Mouse (Mus musculus) frontal cortex, postnatal 14 days (tissue): Measurements from ENCODE around the gene Actn2.

Source experiments
- DNase-seq, 2 experiments: peaks; one replicate each; pipeline ENCODE4 v3.0.0; 2022; ENCODE audit warnings: low spot score in 2 of 2

Gene Actn2

DNA sequence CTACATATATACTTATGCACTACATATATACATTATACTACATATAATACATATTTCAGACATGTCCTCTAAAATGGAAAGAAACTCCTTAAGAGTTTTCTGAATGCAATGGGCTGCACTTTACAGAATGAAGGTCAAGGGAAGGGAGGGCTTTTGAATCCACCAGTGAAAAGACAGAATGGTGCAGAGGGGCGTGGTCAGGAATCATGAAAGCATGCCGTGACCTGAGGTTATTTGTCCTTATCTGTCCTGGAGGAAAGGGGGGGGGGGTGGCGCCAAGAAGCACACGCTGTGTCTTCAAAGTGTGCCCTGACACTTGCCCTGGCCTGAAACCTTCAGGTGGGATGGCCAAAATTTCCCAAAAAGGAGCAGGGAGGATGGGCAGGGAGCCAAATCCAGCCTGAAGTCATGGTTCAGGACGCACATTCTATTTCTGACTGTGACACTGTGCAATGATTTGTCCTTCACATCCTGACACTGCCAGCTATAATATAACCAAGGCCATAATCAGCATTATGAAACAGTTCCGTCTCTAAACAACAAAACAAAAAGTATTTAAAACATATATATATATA, 23.3 kb downstream of the Actn2 start:
- DNase-seq, result no peak

DNA sequence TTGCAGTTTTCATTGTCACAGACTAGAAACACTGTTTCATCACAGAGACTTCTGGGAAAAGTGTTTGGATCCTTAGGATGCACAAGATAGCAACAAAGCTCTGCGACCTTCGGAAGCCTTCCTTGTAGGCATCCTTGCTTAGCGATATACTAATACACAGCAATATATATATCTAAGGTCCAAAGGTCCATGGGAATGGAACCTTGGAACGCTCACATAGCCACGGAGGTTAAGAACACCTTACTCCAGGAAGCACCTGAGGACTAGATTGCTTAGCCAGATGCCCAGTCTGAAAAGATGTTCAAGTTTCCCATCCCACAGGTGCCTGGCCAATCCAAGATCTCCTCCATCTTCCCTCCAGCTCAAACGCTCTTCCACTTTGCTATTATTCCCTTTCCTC, 26.4 kb downstream of the Actn2 start:
- DNase-seq, result no peak

DNA sequence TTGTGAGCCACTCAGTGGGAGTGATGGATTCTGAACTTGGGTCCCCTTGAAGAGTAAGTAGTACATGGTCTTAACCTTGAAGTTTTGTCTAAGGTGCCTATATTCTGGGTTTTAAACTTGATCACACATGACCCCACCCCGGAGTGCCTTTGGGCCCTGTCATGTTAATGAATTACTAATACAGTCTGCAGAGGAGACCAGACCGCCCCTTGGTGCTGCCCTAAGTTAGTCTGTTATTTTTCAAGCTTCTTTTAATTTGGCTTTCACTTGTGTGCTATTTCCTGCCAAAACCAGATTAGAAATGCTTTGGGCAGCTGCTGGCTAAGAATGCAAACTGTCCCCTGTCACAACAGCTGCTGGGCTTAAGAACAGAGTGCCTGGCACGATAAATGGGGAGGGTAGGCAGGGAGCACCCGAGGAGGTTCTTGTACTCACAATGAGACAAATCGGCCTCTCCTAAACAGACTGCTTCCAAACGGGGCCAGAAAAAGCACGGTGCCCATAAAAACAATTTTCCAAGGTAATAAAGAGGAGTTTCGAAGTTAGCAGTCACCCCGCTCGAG, 28.5 kb downstream of the Actn2 start:
- DNase-seq, result no peak

DNA sequence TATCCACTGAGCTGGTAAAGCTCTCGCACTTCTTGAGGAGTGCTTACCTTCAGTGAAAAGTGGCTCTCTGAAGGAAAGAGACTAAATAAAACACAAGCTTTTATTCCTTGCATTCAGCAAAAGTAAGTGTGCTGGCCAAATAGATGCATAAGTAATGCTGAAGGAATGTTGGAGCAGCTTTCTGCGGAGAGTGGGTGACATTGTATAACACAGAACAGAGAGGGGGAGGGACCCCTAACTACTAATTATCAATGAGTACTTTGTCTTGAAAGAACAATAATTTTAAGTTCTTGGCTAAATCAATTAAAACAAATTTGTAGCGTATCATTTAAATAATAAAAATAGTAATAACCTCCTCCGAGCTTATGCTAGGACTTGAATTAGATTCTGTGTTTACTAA, 29.2 kb downstream of the Actn2 start:
- DNase-seq, result no peak

DNA sequence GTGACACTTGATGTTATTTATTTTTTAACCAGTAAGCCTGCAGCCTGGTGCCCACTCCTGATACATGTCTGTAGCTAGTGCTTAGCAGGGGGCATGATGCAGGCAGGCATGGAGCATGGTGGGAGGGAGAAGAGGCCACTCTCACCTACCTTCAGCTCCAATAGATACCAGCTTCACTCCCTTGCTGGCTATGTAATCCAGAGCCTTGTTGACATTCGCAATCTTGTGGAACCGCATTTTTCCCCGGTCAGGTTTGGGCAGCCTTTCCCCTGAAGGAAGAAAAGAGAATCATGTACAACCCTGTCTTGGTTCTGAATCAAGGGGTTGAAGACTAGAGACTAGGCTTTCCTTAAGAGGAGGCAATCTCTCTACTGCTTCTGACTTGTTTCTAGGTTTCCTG, 31.1 kb downstream of the Actn2 start:
- no peak for DNase-seq

DNA sequence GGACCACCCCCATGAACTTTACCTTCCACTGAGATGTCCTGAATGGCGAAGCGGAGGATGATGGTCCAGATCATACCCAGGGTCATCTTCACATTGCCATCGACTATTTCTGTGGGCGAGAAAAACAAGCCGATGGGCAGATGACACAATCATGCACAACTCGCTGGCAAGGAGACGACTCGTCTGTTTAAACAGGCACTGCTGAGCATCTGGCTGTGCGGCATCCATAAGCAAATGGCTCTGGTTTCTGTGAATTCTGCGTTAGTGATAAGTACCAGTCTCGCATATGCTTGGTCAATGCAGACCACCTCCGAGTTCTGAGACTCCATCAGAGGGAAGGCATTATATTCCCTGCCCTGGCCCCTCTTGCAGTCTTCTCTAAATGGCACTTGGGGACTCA, 31.7 kb downstream of the Actn2 start:
- DNase-seq, result no peak

DNA sequence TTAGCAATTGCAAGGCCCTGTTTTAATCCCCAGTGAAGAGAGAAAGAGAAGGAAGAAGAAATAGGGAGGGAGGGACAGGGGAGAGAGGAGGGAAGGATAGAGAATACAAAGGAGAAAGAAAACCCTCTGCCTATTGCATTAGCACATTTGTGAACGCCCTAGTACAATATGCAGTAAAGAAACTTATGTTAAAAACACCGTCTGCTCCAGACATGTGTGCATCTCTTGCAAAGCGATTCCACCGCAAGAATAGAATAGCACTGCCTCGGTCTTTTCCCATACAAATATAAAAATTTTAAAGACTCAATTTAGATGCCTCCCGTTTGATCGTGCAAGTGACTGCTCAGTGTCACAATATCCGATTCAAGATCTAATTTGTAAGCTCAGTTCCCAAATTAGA, 32.1 kb downstream of the Actn2 start:
- DNase-seq, result no peak

DNA sequence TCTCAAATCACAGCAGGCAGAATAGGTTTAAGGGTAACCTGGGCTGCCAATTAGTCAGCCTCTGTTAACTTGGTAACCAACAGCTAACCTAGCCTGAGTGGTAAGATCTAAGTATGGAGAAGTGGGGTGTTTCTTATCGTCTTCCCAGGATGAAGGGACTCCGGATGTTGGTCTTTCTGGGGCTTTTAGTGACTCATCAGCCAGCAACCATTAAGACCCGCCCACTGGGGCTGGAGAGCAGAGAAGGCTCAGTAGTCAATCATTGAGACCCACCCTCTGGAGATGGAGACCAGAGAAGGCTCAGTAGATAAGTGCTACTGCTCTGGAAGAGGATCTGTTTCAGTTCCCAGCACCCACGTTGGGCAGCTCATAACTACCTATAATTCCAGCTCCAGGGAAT, 33.3 kb downstream of the Actn2 start:
- no peak for DNase-seq

DNA sequence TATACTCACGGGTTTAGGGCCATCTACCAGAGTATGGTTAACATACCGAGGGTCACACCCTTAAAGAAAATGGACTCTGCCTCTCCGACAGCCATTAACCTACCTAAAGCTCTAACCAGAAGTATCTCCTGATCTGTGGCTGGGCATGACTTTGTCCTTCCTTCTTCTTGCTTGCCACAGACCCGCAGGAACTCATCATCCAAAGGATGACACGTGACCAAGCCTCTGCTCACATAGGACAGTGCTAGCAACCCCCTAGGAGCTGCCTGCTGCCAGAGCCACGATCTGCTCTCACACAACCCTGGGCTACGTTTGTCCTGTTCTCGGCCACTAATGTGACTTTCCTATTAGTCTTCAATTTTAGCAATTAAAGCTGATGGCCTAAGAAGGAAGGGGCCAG, 35.0 kb downstream of the Actn2 start:
- DNase-seq, result no peak

DNA sequence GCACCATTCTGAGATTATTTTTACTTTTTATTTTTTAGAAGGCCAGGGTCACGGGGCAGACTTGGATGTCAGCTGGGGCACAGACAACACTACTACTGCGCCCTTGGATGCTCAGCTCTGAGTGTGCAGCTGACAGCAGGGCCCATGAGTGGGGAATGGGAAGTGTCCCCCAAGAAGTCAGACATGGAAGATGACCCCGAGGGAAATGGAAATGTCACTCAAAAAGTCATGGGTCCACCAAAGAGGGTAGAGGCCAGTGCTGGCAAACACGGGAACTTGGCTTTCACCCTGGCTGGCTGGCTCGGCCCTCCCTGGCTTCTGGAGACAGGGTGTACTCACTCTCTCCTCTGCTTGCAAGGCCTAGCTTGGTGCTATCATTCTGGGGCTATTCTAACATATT, 35.6 kb downstream of the Actn2 start:
- DNase-seq, result no peak

DNA sequence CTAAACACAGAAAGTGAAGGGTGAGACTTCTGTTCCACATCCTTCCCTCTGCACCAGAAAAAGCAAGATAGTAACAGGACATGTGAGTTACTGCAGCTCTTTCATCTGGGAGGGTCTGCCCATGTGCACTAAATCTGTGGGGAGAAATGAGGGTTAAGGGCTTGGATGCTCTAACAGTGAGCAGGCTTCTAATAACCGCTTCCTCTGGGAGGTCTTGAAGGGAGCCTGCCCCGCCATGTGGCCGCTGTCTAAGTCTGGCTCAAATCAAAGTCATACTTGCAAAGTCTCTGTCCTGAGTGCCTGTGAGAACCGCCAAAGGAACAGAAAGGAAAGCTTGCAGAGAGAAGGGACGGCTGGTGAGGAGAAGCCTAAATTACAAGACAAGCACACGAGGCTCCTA, 42.8 kb downstream of the Actn2 start:
- DNase-seq, result no peak

DNA sequence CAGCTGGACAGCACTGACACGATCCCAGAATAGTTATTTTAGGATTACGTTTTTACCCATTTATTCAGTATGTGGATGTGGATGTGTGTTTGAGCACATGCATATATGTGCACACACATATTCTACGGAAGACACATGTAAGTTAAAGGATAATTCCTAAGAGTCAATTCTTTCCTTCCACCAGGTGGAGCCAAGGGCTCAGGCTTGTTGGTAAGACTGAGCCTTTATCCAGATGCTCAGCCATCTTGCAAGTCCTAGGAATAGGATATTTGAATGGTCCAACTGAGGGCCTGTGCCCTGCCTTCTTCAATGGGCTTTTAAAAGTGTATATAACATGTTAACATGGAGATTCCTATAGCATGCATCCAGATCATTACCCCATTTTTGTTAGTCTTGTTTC, 43.9 kb downstream of the Actn2 start:
- DNase-seq, result peak in 1 of 2 experiments; percentile 31

DNA sequence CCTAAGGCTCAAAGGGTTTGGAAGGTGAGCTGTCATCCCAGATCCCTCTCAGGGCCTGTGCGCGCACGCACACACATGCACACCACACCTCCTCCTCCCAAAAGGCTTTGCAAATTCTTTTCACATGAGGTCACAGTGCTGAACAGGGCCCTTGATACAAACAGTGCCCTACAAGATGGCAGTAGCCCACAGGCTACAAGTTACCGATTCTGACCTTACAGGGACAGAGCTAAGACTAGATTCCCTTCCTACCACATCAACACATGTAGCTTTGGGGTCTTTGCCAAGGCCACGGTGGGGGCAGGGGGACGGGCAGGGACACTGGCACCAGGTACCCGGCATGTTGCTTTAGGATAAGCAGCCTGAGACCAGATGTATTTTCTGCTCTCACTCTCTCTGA, 46.8 kb downstream of the Actn2 start:
- DNase-seq, result no peak

DNA sequence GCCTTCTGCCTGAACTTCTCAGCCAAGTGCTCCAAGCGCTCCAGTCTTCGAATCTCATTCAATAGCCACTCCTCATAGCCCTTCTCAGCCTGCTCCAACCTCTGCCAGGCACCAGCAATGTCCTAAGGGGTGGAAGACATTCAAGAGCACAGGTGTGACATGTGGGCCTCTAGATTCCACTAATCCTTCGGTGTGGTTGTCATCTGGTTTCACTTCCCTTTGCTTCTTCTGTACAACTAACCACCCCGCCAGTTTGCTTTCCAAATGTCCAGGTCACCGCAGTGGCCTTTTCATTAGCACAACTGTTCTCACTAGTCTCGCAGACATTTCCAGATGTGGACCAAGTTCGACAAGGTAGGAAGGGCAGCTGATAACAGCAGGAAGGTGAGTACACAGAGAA, 49.9 kb downstream of the Actn2 start:
- DNase-seq, result no peak

DNA sequence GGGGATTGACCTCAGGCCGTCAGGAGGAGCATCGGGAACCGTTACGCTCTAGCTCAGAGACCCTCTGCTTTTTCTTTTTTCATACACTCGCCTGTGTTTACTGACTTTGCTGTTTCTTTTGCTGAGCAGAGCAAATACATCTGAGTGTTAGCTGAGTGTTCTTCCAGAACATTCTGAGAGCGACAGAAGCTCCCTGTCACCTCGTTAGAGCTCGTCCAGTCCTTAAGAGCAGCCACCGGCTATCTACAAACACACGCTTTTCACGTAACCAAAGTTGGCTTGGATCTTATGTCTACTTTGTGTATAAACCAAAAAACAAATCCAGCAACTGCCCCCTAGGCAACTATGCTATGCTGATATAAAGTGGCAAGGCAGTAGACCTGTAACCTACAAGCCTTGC, 56.0 kb downstream of the Actn2 start:
- DNase-seq, result no peak

DNA sequence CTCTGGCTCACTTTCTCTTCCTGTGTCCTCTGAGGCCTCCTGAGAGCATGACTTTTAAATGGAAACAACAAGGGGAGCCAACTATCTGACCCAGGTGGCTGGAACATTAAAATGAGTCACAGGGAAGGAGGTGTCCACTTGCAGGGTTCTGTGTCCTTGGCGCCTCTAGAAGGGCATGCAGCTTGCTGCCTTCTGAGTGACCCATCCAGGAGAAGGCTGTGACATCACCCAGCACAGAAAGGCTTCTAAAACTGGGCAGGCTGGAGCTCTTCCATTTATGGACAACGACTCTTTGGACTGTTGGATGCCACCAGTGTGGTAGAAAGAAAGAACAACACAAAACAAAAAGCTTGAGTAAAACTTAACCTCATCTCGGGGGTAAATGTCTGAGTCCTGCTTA, 56.7 kb downstream of the Actn2 start:
- no peak for DNase-seq

DNA sequence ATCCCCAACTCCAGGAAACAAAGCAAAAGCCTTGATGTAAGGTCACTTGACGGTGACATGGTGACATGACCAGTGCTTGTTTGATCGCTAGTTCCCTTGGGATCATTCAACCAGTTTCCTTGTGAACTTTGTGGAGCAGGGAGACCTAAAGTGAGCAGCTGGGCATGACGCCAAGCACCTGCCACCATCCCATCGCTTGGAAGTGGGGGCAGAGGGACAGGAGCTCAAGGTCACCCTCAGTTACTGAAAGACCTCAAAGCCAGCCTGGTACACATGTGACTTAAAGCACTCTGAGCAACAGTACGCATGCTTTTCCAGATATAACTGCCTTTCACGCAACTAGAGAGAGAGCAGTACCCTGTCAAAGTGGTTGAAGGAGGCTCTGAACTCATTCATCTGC, 65.8 kb downstream of the Actn2 start:
- no peak for DNase-seq

DNA sequence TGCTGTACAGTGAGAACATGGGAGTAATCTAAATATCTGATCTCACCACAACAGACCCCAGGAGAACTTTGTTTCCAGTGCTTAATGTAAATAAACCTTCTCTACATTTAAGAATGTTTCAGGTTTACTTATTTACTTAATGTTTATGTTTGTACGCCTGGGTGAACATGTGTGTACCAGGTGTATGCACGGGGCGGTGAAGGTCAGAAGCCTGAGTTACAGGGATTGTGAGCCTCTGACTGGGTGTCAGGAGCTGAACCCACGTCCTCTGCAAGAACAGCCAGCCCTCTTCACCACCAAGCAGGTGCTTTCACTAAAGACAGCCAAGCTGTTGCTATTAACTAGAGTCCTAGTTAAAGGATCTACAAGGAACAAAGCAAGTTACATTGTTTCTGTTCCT, 66.3 kb downstream of the Actn2 start:
- no peak for DNase-seq

DNA sequence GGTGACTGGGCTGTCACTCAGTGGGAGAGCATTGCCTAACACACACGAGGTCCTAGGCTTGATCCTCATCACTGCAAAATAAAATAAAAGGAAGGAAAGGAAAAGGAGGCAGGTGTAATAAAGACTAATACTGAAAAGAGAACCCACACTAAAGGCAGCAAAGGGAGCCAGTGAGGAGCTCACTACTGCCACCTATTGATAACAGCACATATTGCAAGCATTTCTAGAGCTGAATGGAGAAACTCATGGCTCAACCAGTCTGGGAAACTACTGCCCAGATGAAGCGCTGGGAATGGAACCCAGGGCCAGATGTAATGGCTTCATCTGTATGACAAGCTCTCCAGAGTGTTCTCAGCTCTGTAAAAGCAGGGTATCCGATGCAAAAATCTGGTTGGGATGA, 67.6 kb downstream of the Actn2 start:
- DNase-seq, result peak in 1 of 2 experiments; percentile 17

DNA sequence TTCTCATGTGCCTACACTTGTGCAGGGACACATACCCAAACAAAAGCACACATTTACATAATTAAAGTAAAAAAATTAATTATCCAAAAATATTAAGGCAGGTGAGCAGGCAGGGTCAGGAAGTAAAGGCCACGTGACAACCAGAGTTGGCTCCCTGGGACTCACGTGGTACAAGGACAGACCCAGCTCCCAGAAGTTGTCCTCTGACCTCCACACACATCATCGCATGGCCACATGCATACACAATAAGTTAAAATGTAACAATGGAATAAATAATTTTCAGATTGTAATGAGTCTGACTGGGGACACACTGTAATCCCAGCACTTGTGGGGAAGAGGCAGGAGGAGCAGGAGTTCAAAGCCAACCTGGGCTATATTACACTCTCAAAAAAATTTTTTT, 72.6 kb downstream of the Actn2 start:
- no peak for DNase-seq

DNA sequence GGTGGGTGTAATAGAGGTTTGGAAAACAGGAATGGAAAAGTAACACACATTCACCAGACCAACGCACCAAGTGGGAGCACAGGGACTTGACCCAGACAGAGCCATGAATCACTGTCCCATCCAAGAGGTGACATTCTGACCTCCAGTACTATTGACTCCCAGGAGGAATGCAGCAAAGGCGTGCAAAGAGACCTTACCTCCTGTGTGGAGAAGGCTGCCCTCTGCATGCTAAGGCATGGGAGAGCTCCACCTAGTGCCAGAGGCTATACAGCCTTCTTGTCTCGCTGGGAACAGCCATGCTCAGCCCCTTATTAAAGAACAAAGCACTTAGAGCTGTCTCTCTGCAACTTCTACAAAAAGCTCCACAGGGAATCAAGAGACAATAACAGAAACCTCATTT, 73.5 kb downstream of the Actn2 start:
- no peak for DNase-seq

DNA sequence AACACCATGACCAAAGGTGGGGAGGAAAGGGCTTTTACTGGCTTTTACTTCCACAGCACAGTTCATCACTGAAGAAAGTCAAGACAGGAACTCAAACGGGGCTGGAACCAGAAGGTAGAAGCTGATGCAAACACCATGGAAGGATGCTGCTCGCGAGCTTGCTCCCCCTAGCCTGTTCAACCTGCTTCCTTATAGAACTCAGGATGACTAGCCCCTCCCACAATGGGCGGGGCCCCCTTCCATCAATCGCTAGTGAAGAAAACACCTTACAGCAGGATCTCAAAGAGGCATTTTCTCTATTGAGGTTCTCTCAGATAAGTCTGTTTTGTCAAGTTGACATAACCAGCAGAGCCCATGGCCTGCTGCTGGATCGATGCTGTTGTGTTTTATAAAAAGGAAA, 76.6 kb downstream of the Actn2 start:
- DNase-seq, result no peak

DNA sequence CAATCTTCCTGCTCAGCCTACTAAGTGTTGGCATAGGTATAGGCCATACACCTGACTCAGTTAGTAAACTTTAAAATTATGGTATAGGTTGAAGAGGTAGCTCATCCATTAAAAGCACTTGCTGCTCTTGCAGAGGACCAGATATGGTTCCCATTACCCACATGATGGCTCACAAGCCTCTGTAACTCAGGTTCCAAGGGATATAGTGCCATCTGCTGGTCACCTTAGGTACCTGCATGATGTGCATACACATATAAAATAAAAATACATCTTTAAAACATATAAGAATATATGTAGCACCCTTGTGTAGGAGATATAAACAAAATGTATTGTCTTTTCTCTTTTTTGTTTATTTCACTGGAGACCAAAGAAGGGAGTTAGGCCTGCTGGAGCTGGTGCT, 79.1 kb downstream of the Actn2 start:
- no peak for DNase-seq
